Mouse (Mus musculus) adrenal gland, adult (tissue): ENCODE results near the gene Map4.
A peak's percentile ranks its signal among the peaks of the same experiment; 100 is the strongest.

Source experiments
- DNase-seq, 2 experiments: peaks; one replicate each; pipeline ENCODE4 v3.0.0; 2022 to 2023; ENCODE audit warnings: low spot score in 1 of 2; ENCODE audit not compliant: inconsistent age in 2 of 2

The Map4 gene

GRCm38 (mm10) chr9:109931257-109932171, at the start of gene Map4:
Map4 (plus strand) TSS chr9:109931460.
- peak; percentile 99 for DNase-seq

DNA sequence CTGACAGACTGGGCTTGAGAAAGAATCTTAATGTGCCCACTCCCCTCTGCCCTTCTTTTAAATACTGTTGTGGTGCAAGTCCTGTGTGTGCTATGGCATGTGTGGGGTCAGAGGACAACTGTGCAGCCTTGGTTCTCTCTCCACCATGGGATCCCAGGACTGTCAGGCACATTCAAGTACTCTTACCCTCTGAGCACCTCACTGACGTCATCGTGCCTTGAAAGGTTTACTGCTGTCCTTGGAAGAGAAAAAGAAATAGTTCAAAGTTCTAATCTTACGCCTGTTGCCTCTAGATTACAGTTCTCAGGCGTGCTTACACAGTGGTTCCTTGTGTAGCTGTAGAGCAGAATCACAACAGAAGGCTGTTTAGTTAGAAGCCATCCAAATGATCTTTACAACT, 45.0 kb upstream of the Map4 start:
- DNase-seq, result peak; percentile 56 to 73

GRCm38 (mm10) chr9:109887321-109887720, 43.9 kb upstream of the Map4 start:
- DNase-seq, result no peak

DNA sequence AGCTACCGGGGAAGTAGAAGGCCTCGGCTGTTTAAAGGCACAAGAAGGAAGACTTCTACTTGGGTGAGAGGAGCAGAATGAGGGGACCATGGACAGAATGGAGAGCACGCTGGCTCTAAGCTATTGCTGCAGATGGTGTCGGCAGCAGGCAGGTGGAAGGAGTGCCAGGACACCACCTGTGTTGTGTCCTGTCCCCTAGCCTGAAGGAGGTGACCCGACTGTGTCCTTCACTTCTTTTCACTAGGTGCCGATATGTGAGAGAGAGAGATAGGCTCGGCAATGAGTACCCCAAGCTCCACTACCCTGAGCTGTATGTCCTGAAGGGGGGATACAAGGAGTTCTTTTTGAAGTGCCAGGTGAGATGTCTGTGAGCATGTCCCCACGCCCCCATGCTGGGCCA, 39.8 kb upstream of the Map4 start:
- DNase-seq, result no peak

- DNase-seq, result peak; percentile 77 to 91
These were observed 38.5 kb upstream of the Map4 start for GRCm38 (mm10) chr9:109892651-109893250.

GRCm38 (mm10) chr9:109894413-109895090, 36.7 kb upstream of the Map4 start:
- peak; percentile 88 to 94 for DNase-seq

- no peak for DNase-seq
These were observed 35.7 kb upstream of the Map4 start for GRCm38 (mm10) chr9:109895593-109895992.

GRCm38 (mm10) chr9:109896253-109897150, 34.8 kb upstream of the Map4 start:
- DNase-seq, result no peak

GRCm38 (mm10) chr9:109898027-109898426, 33.2 kb upstream of the Map4 start:
- DNase-seq, result no peak

- no peak for DNase-seq
These were observed 31.9 kb upstream of the Map4 start for GRCm38 (mm10) chr9:109899361-109899760.

DNA sequence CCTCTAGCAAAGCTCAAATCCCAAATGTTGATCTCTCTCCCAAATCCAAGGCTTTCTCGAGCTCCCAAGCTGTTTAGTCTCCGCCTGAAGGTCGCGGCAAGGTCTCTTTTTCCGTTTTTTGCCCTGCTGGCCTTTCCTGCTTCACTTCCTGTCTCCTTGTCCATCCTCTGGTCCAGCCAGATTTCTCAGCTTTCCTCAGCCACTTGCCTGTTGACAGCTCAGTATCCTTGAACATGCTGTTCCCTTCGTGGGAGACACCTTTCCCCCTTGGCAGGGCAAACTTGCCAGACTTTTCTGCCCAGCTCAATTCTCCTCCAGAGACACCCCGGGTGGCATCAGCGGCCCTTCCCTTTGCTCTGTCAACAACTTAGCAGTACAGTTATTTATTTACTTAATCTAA, 31.5 kb upstream of the Map4 start:
- DNase-seq, result peak; percentile 66 to 69

- no peak for DNase-seq
These were observed 30.7 kb upstream of the Map4 start for GRCm38 (mm10) chr9:109900604-109901003.

DNA sequence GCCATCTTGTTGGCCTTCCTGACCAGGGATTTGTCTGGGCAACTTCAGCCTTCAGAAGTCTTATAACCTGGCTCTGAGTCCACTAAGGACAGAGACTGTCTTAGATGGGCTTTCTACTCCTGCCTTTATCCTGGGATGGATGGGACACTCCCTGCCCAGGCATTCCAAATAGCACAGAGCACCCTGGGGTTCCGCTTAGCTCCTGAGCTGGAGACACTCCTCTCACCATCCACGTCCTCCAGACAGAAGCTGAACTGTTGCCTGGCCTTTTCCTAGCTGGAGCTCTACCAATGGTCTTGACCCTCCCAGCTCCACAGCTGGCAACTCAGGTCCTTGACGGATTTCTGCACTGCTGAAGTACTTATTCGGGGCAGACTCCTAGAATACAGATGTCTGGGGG, 29.0 kb upstream of the Map4 start:
- no peak for DNase-seq

DNA sequence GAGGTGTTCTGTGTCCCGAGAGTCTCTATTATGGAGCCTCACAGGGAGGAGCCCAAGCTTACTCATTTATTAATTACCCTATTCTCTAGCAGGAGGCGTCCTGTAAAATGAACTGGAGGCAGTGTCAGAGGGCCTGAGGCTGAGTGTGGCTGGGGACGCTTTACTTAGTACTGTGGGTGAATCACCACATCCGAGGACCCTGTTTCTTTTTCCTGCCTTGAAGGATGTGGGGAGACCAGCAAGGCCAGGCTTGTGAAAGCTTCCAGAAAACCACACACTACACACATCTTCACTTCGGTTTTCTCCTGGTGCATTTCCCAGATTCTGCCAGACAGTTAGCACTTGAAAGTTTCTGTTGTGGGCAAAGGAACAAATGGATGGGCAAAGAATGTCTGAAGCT, 28.5 kb upstream of the Map4 start:
- no peak for DNase-seq

DNA sequence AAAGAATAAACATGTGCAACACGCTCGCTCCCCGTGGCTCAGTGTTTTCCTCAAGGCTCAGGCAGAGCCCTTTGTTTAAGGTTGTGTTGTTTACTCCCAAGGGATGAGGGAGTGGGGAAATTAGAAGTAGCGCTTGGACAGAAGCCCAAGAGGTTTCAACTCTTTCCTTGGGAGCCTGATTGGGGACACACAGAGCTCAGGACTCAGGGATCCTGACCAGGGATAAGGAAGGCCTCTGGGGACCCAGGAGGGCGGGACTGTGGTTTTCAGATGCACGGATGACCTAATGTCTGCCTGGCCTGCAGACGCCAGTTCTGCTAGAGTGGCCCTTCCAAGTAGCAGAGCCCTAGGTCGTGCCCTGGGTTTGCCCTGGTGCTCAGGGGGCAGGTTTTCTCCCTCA, 24.0 kb upstream of the Map4 start:
- peak; percentile 76 to 82 for DNase-seq

GRCm38 (mm10) chr9:109907774-109908465, 23.3 kb upstream of the Map4 start:
- DNase-seq, result no peak

DNA sequence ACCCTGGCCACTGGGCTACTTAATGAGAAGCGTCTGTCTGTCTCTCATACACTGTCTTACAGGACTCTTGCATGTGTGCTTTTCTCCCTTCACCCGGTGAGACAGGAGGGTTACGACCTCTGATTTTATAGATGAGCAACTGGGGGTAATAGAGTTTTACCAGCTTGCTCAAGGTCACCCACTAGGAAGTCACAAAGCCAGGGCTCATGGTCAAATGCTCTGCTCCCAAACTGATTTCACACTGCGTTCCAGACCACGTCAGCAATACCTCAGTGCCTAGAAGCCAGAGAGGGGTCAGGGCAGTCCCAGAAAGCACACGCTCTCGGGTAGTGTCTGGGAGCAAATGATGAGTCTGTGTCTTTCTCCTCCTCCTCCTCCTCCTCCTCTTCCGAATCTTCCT, 22.2 kb upstream of the Map4 start:
- peak; percentile 45 to 61 for DNase-seq

DNA sequence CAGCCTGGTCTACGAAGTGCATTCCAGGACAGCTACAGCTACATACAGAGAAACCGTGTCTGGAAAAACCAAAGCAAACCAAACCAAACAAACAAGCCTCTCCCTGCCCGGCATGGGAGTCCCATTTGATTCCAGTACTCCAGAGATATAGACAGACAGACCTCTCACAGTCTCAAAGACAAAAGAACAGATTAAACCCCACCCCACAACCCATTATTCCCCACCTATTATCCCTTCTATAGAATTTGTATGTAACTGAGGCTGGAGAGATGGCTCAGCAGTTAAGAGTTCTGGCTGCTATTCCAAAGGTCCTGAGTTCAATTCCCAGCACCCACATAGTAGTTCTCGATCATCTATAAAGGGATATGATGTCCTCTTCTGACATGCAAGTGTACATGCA, 21.3 kb upstream of the Map4 start:
- no peak for DNase-seq

DNA sequence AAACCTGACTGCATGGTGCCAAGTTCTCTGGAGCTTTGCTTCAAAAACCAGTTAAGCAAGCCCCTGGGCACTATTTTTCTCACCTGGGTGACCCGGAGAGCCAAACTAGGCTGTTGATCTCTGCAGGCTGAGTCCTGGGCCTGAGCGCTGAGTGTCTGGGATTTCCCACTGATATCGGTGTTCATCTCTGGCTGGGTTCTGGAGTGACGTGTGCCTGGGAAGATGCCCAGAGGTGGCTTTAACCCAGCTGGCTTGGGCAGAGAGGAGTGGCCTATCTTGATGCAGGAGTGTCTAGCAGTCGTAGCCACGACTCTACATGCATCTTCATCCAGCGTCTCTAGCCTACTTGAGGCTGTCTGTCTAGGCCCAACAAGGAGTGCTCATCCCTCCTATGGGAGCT, 19.5 kb upstream of the Map4 start:
- DNase-seq, result peak in 1 of 2 experiments; percentile 61

DNA sequence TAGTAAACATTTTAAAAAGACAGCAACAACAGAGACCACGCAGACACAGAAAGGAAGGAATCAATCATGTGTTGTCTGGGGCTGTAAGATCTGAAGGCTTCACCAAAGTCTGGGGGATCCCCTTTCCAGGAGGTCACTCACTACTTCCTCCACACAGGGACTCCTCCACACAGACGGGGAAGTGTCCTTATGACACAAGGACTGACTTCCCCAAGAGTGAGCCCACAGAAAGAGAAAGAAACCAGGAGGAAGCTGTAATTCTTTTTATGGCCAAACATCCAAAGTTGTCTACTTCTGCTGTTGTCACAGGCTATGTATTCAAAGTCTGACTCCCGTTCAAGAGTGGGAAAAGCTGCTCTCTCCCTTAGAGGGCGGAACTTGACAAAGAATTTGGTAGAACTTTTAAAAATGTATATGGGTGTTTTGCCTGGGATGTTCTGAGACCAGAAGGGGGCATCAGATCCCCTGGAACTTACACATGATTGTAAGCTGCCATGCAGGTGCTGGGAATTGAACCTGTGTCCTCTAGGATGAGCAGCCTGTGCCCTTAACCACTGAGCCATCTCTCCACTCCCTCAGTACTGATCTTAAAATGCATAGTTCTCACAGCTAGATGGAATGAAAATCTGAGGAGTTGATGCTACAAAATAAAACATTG, 16.9 kb upstream of the Map4 start:
- DNase-seq, result peak in 1 of 2 experiments; percentile 54
